Mouse (Mus musculus): ENCODE measurements around the gene Zdhhc18.

GRCm38 (mm10) chr4:133659497-133660192 is 9.7 kb upstream of the Zdhhc18 start:
- TF ChIP-seq POLR2A (IDR thresholded peaks at IDR 0.05; ENCODE audit: control insufficient read depth, low read depth, low read length) (no peak), CTCF (IDR thresholded peaks at IDR 0.05; ENCODE audit: control insufficient read depth, insufficient read depth, insufficient replicate concordance, low read depth, low read length) (no peak)

Data from testis, adult 2 months (tissue).